Mouse (Mus musculus) adrenal gland, postnatal 25 days (tissue): ENCODE results near the gene Ifnar1. TPM values are rescaled to one million over a fixed set of nuclear protein-coding genes. Genes with fewer than 3 reads are reported as not detected.
"Not testable (repeated sequence)": the region's sequence is repeated elsewhere in the genome, so short reads cannot be mapped to it uniquely, and the experiment has no call there.

Source experiments
- DNase-seq: peaks from one replicate; pipeline ENCODE4 v3.0.0; 2021; ENCODE audit warnings: mixed read lengths
- long read RNA-seq: library from polyadenylated mRNA; stranded (forward); transcript quantifications from one replicate; pipeline ENCODE4 v2.0.0, GENCODE M21; 2021
- total RNA-seq: library from RNA; stranded (reverse); gene quantifications from 2 replicates; pipeline ENCODE4 v1.2.3, GENCODE M21; 2021

Gene Ifnar1
- 57.5 and 70.8 TPM in 2 replicates for total RNA-seq
- long read RNA-seq, transcript Ifnar1-201 (11 exons, 3,909 nt): major isoform, 15 of 32 reads
- long read RNA-seq, partial matches to known transcripts: 5 of 32 reads
- long read RNA-seq, other reads (novel, unspliced or antisense): 9 of 32 reads

GRCm38 (mm10) chr16:91484808-91485700, at the start of gene Ifnar1:
TSS of gene Ifnar1 (plus strand) at chr16:91485238.
- peak; percentile 99 for DNase-seq

- no peak for DNase-seq
Measured at GRCm38 (mm10) chr16:91438081-91438480, 47.0 kb upstream of the Ifnar1 start.

GRCm38 (mm10) chr16:91438599-91438998, 46.4 kb upstream of the Ifnar1 start:
- not testable (repeated sequence) for DNase-seq

DNA sequence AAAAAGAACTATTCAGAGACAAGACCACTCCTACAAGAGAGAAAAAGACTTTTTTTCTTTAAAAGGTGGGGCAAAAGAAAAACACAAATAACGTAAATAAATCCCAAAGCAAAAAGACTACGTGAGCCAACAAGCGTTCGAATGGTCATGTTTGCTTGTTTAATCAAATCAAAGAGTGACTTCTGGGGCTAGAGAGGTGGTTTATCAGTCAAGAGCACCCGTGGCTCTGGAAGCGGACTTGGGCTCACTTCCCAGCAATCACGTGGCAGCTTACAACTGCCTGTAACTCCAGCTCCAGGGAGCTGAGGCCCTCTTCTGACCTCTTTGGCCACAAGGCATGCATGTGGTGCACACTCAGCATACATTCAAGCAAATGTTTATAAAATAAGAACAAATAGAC, 43.7 kb upstream of the Ifnar1 start:
- DNase-seq: peak; percentile 61

DNA sequence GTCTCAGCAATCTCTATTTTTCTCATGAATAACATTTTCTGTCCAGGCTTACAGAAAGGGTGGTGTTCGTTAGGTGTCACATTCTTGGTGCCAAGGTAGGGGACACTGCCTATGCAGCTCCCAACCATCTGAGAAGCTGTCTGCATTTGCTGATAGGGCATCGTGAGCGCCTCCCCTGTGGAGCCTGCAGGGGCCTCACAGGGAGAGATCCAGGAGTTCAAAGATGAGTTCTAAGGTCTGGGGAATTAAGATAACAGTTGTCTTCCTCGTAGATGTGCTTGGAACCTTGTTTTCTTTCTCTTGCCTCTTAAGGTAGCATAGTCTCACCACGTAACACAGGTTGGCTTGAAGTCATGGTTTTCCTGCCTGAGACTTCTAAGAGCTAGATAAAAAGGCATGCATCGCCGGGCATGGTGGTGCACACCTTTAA, 43.2 kb upstream of the Ifnar1 start:
- DNase-seq: no peak

GRCm38 (mm10) chr16:91442446-91442845, 42.6 kb upstream of the Ifnar1 start:
- no peak for DNase-seq

- DNase-seq: no peak
Measured at GRCm38 (mm10) chr16:91443211-91443611, 41.8 kb upstream of the Ifnar1 start.

DNA sequence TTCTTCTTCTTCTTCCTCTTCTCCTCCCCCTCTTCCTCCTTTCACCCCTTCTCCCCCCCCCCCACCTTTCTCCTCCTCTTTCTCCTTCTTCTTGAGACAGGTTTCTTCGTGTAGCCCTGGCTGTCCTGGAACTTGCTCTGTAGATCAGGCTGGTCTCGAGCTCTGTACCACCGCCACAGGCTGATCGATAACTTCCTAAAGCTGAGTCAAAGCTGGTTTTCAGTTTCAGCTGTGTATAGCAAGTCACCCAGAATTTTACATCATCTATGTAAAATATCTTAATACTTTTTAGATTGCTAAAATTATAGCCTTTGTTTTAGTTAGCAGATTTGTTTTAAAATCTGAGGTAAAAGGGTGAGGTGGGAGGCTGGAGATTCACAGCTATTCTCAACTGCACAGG, 40.2 kb upstream of the Ifnar1 start:
- DNase-seq: no peak

- DNase-seq: no peak
Measured at GRCm38 (mm10) chr16:91445566-91445965, 39.5 kb upstream of the Ifnar1 start.

- DNase-seq: no peak
Measured at GRCm38 (mm10) chr16:91446778-91447511, 38.1 kb upstream of the Ifnar1 start.

DNA sequence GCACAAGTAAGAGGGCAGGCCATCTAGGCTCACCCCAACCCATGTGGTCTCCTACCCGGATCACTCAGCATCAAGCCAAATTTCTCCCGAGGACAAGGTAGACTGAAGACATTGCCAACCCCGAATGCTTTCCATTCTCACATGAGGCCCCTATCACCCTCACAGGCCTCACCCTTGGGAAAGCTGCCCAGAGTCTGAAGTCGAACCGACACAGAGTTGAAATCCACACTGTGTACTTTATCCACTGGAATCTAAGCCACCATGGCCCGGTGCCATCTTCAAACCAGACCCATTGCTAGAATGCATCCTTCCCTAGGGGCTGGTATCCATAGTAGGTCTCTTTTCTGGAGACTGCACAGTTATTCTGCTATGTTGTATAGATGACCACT, 37.5 kb upstream of the Ifnar1 start:
- no peak for DNase-seq

DNA sequence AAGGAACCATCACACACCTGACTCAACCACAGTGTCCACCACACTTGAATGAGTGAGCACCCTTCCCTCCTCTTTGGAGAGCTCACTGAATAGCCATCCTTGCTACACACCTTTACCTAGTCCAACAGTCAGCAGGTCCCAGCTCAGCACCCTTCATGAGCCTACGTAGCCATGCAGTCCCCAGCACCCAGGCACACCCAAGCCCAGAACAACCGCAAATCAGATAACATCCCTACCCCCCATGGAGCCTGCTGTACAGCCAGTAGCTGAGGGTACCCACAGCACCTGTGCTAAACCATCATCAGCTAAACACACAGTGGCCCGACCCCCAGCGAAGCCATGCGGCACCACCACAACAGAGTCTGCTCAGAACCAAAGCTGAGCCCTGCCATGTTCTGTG, 37.0 kb upstream of the Ifnar1 start:
- DNase-seq: no peak

DNA sequence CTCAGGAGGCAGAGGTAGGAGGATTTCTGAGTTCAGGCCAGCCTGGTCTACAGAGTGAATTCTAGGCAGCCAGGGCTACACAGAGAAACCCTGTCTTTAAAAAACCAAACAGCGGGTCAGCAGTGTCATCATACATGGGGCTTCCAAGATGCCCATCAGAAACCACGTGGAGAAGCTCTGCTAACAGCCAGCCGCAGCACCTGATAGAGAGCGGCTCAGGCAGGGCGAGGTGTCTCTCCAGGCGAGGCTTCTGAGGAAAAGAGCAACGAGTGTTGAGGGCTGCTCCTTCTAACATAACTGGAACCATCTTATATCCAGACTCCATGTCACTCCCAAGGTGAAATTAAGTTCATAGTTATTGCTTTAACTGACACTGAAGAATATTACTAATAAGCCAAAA, 36.1 kb upstream of the Ifnar1 start:
- DNase-seq: no peak

- no peak for DNase-seq
Measured at GRCm38 (mm10) chr16:91450137-91451064, 34.6 kb upstream of the Ifnar1 start.

GRCm38 (mm10) chr16:91451949-91452348, 33.1 kb upstream of the Ifnar1 start:
- DNase-seq: no peak

- DNase-seq: no peak
Measured at GRCm38 (mm10) chr16:91452363-91452896, 32.6 kb upstream of the Ifnar1 start.

DNA sequence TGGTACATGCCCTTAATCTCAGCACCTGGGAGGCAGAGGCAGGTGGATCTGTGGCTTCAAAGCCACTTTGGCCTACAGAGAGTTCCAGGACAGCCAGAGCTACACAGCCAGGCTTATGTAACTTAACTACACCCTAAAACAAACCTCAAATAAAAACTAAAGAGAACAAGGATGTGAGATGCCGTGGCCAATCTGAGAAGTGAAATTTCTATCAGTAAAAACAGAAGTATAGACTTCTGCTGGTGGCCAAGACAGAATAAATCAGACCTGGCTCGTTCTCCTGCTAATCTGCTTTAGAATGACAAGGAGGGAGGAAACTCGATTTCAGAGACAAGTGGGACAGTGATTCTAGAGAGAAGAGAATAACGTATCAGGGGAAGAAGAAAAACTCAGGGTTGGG, 29.2 kb upstream of the Ifnar1 start:
- DNase-seq: no peak

GRCm38 (mm10) chr16:91458301-91458746, 26.7 kb upstream of the Ifnar1 start:
- no peak for DNase-seq

DNA sequence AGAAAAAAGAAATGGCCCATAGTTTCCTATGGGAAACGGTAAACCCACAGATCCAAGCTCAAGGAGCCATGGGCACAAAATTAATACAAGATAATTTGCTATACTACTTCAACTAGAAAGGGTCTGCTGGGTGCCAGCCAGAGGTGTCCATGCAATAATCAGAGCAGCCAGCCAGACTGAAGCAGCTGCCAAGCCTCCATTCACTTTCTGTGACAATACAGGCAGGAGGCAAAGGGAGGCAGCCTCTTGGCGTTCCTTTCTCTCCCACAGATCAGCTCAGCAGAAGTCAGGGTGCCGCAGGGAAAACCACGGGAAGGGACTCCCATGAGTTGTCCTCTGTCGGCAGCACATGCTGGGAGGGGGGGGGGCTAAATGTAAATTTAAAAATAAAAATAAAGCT, 26.1 kb upstream of the Ifnar1 start:
- peak; percentile 25 for DNase-seq

- no peak for DNase-seq
Measured at GRCm38 (mm10) chr16:91459396-91459795, 25.6 kb upstream of the Ifnar1 start.

DNA sequence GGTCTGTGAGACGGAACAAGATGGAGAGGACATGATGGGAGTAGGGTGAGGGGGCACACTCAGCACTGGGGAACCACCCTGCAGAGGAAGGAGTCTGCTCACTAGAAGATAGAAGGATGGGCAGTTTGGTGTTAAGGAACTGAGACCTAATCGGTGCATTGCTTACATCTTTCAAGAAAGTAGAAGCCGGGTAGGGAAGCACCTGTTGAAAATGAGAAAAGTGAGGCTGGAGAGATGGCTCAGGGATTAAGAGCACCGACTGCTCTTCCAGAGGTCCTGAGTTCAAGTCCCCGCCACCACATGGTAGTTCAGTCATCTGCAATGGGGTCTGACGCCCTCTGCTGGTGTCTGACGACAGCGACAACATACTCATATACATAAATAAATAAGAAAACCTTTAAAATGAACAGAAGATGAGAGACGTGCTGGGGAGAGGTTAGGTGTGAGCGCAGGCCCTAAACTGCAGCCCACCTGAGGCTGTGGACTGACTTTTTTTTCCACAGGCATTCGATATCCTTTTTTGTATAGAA, 25.1 kb upstream of the Ifnar1 start:
- peak; percentile 27 for DNase-seq
